Comparison of ENCODE assay signal across 34 mouse cellular contexts in genomic region chr5:113101457-113101856, GRCm38 (mm10). TPM values are rescaled to one million over a fixed set of nuclear protein-coding genes. Genes with fewer than 3 reads are reported as not detected.
DNase-seq lines count a peak whose midpoint lies in the region; ATAC-seq and TF ChIP-seq lines count a peak whose summit lies in the region.
"Had no signal": no experiment of that assay in that cellular context is flagged by ENCODE, and none has a peak within 500 bp of the region (broad histone marks: within the 10 kb centered on the region; RNA-seq: fewer than 3 reads in every experiment).

No protein-coding gene starts in this region.

- no peak overlapping the region for H3K4me2 ChIP-seq in heart, embryonic 16.5 days (ENCODE audit: low read depth, low read length)
- H3K4me2 ChIP-seq in heart, embryonic 11.5 days = no peak overlapping the region
- H3K4me2 ChIP-seq: hindbrain, embryonic 13.5 days; midbrain, embryonic 12.5 days; stomach, embryonic 15.5 days had no signal

- DNase-seq in frontal cortex, postnatal 10 days (ENCODE audit: low spot score in 2 of 2) = no peak
- no peak for DNase-seq in left cerebral cortex, adult 2 months (ENCODE audit: extremely low spot score in 1 of 2, low spot score in 2 of 2)
- DNase-seq in left cerebral cortex, postnatal 14 days (ENCODE audit: low spot score in 2 of 2) = no peak
- peak; percentile 63 for DNase-seq in brain, adult 2 months (ENCODE audit: low read depth, low spot score)
- DNase-seq: adrenal gland, postnatal 10 days; cerebellum, adult 11 months; cerebellum, adult 9-10 months; cerebellum, postnatal 36 days; gastrocnemius, postnatal 14 days; heart, adult 2 months; kidney, adult 8-10 months; kidney, postnatal 4 days; layer of hippocampus, adult 9-11 months; liver; lung, adult 2 months; right cerebral cortex, postnatal 25 days had no signal

- ATAC-seq in frontal cortex, adult (ENCODE audit: low TSS enrichment) = peak; percentile 50
- ATAC-seq in heart, embryonic 16.5 days (replicated peaks; ENCODE audit: extremely low read depth, insufficient read depth, low FRiP score) = no peak
- no peak for ATAC-seq in heart, embryonic 11.5 days (replicated peaks; ENCODE audit: insufficient number of reproducible peaks, low FRiP score, low TSS enrichment)
- ATAC-seq: forebrain, embryonic 16.5 days; intestine, embryonic 16.5 days; Patski had no signal

- H3K27me3 ChIP-seq in heart, embryonic 16.5 days (ENCODE audit: control insufficient read depth, insufficient read depth, low read length) = no peaks in the 10 kb centered on the region
- no peaks in the 10 kb centered on the region for H3K27me3 ChIP-seq in heart, embryonic 11.5 days (ENCODE audit: control insufficient read depth, insufficient read depth, low read length)
- H3K27me3 ChIP-seq: hindbrain, embryonic 13.5 days; Patski; stomach, embryonic 15.5 days had no signal

- H3K4me1 ChIP-seq in heart, embryonic 16.5 days (ENCODE audit: control insufficient read depth, insufficient read depth, low read length) = peaks cover 18% of the 10 kb centered on the region
- peaks cover 12% of the 10 kb centered on the region for H3K4me1 ChIP-seq in heart, embryonic 11.5 days (ENCODE audit: control insufficient read depth, insufficient read depth, low read length)

- 0 out of 2 replicates have a peak overlapping the region, but pooled peaks have one; percentile 8 for H3K27ac ChIP-seq in heart, embryonic 16.5 days (ENCODE audit: low read length)
- H3K27ac ChIP-seq in heart, embryonic 11.5 days (ENCODE audit: low read depth, low read length) = no peak overlapping the region
- H3K27ac ChIP-seq in left cerebral cortex, adult 2 months = peak overlapping the region; percentile 75
- H3K27ac ChIP-seq: heart, adult 2 months; hindbrain, embryonic 13.5 days; kidney, postnatal 0 days; liver, embryonic 14.5 days; midbrain, embryonic 12.5 days; stomach, embryonic 15.5 days had no signal

- H3K4me3 ChIP-seq in heart, embryonic 16.5 days (ENCODE audit: low read length) = no peak overlapping the region
- H3K4me3 ChIP-seq in heart, embryonic 11.5 days (ENCODE audit: low read depth, low read length) = no peak overlapping the region
- no peak overlapping the region for H3K4me3 ChIP-seq in left cerebral cortex, adult 2 months
- H3K4me3 ChIP-seq: heart, adult 2 months; hindbrain, embryonic 13.5 days; midbrain, embryonic 12.5 days; stomach, embryonic 15.5 days had no signal

- no peak overlapping the region for H3K9ac ChIP-seq in heart, embryonic 16.5 days (ENCODE audit: low read length)
- H3K9ac ChIP-seq in heart, embryonic 11.5 days (ENCODE audit: low read depth, low read length) = no peak overlapping the region
- H3K9ac ChIP-seq: hindbrain, embryonic 13.5 days; liver, embryonic 14.5 days; midbrain, embryonic 12.5 days; stomach, embryonic 15.5 days had no signal

- H3K9me3 ChIP-seq in heart, embryonic 16.5 days (replicated peaks; ENCODE audit: control insufficient read depth, low read length) = no peaks in the 10 kb centered on the region
- no peaks in the 10 kb centered on the region for H3K9me3 ChIP-seq in heart, embryonic 11.5 days (replicated peaks; ENCODE audit: control insufficient read depth, low read length)
- H3K9me3 ChIP-seq: hindbrain, embryonic 13.5 days; midbrain, embryonic 12.5 days; stomach, embryonic 15.5 days had no signal

- intact Hi-C loops in left cerebral cortex, adult 2 months (cut with DNase I) = loop anchor here (5.0 kb wide), 1 partner anchor 36 kb away; no protein-coding TSS in a partner anchor
- intact Hi-C loops in left cerebral cortex, postnatal 14 days (cut with DNase I) = loop anchor here (2.0 to 5.0 kb wide), 2 partner anchors 36 to 53 kb away; no protein-coding TSS in a partner anchor

- no peak for TF ChIP-seq CTCF in left cerebral cortex, adult 2 months (IDR thresholded peaks at IDR 0.05)

- WGBS in heart, embryonic 16.5 days = 86% methylated on average over 10 of the region's 10 CpGs
- 80% methylated on average over 10 of the region's 10 CpGs for WGBS in heart, embryonic 11.5 days (ENCODE audit: insufficient replicate concordance)

- peaks cover 12% of the 10 kb centered on the region for H3K36me3 ChIP-seq in heart, embryonic 16.5 days (ENCODE audit: control insufficient read depth, insufficient read depth)
- no peaks in the 10 kb centered on the region; the same call in 1 of the 2 replicates for H3K36me3 ChIP-seq in heart, embryonic 11.5 days (ENCODE audit: control insufficient read depth, insufficient read depth, low read length)
- H3K36me3 ChIP-seq: hindbrain, embryonic 13.5 days; midbrain, embryonic 12.5 days had no signal

RNA-seq across cellular contexts. Expression of gene Crybb3, which starts 20.1 kb away (rescaled TPM):
- polyA plus RNA-seq in heart, embryonic 16.5 days (2015; fragmentation: Nextera tagmentation; extraction: Ambion mirVana) = 0.91 and 1.1 TPM in 2 replicates
- 0.56 and 0.77 TPM in 2 replicates for polyA plus RNA-seq in heart, embryonic 11.5 days (2014; fragmentation: Nextera tagmentation; extraction: Ambion mirVana)
- total RNA-seq in left cerebral cortex, adult 2 months (2021) = 1 to 10 TPM; 1.3 to 1.7 TPM
- 1 to 10 TPM; 3.4 to 4.2 TPM for total RNA-seq in left cerebral cortex, postnatal 14 days (2021)
- total RNA-seq: megakaryocyte progenitor cell, adult 5-6 weeks; MEL; monocyte, adult 5-6 weeks had no signal

RNA-seq across cellular contexts. Expression of gene Crybb2, which starts 31.5 kb away (rescaled TPM):
- polyA plus RNA-seq in heart, embryonic 16.5 days (2015; fragmentation: Nextera tagmentation; extraction: Ambion mirVana) = not detected in 2 replicates
- not detected in 2 replicates for polyA plus RNA-seq in heart, embryonic 11.5 days (2014; fragmentation: Nextera tagmentation; extraction: Ambion mirVana)
- total RNA-seq in left cerebral cortex, adult 2 months (2021) = not detected
- not detected for total RNA-seq in left cerebral cortex, postnatal 14 days (2021)
- total RNA-seq: adrenal gland, postnatal 10 days; gastrocnemius, postnatal 14 days; heart, adult 2 months; megakaryocyte progenitor cell, adult 5-6 weeks; MEL; monocyte, adult 5-6 weeks had no signal
- polyA plus RNA-seq: embryonic facial prominence, embryonic 11.5 days; forebrain, embryonic 16.5 days; heart, adult 2 months; heart, postnatal 0 days; hindbrain, embryonic 13.5 days; intestine, embryonic 16.5 days; kidney, postnatal 0 days; limb, embryonic 11.5 days; liver, embryonic 14.5 days; lung, adult 2 months; midbrain, embryonic 12.5 days; neural tube, embryonic 14.5 days; Patski; stomach, embryonic 15.5 days had no signal
